Mouse (Mus musculus): Measurements from ENCODE around the gene Apoc2. TPM values are rescaled to one million over a fixed set of nuclear protein-coding genes. Genes with fewer than 3 reads are reported as not detected.

Gene Apoc2
- polyA plus RNA-seq (2015; fragmentation: Nextera tagmentation; extraction: Ambion mirVana): 8.7 and 10.7 TPM in 2 replicates

- Histone ChIP-seq H3K4me3 (ENCODE audit: low read depth, low read length) (no peak within 1 kb of the TSS), H3K4me2 (replicated peaks; ENCODE audit: low read depth) (no peak within 1 kb of the TSS), H3K27me3 (ENCODE audit: control insufficient read depth, insufficient read depth, low read length) (no peaks in the 10 kb centered on the region), H3K36me3 (ENCODE audit: control insufficient read depth, insufficient read depth, low read length) (no peaks in the 10 kb centered on the region), H3K9ac (ENCODE audit: low read length) (no peak within 1 kb of the TSS), H3K4me1 (replicated peaks; ENCODE audit: control insufficient read depth, insufficient read depth) (no peaks in the 10 kb centered on the region), H3K9me3 (ENCODE audit: control insufficient read depth, low read length) (no peaks in the 10 kb centered on the region; the same call in 1 of the 2 replicates), H3K27ac (replicated peaks) (no peak within 1 kb of the TSS)
- DNase-seq (ENCODE audit: low spot score) (peak; percentile 35), ATAC-seq (ENCODE audit: low FRiP score, low TSS enrichment) (peak; percentile 66)
- TF ChIP-seq EP300 (optimal IDR thresholded peaks at IDR 0.05) (no peak), CTCF (IDR thresholded peaks at IDR 0.05; ENCODE audit: low read depth) (no peak)
- WGBS: 56% methylated on average over 8 of the region's 8 CpGs
These were observed at the start of gene Apoc2 for GRCm38 (mm10) chr7:19677872-19678271. TSS of gene Apoc2 (minus strand) at chr7:19677941.

GRCm38 (mm10) chr7:19726541-19726940 lies 48.8 kb upstream of the Apoc2 start:
- Histone ChIP-seq H3K4me2 (replicated peaks; ENCODE audit: low read depth) (no peak overlapping the region), H3K27ac (replicated peaks) (no peak overlapping the region), H3K9ac (ENCODE audit: low read length) (no peak overlapping the region), H3K9me3 (ENCODE audit: control insufficient read depth, low read length) (0 out of 2 replicates have a peak, but pooled peaks cover 3% of the 10 kb centered on the region), H3K36me3 (ENCODE audit: control insufficient read depth, insufficient read depth, low read length) (peaks cover 39% of the 10 kb centered on the region), H3K4me1 (replicated peaks; ENCODE audit: control insufficient read depth, insufficient read depth) (no peaks in the 10 kb centered on the region), H3K27me3 (ENCODE audit: control insufficient read depth, insufficient read depth, low read length) (no peaks in the 10 kb centered on the region), H3K4me3 (ENCODE audit: low read depth, low read length) (no peak overlapping the region)
- 91% methylated on average over 4 of the region's 4 CpGs for WGBS
- DNase-seq (ENCODE audit: low spot score) (no peak), ATAC-seq (ENCODE audit: low FRiP score, low TSS enrichment) (no peak)
- no peak for TF ChIP-seq CTCF (IDR thresholded peaks at IDR 0.05; ENCODE audit: low read depth)
- no peak for TF ChIP-seq EP300 (optimal IDR thresholded peaks at IDR 0.05)

GRCm38 (mm10) chr7:19724167-19724566 lies 46.4 kb upstream of the Apoc2 start:
- no peaks in the 10 kb centered on the region for H3K4me1 ChIP-seq (replicated peaks; ENCODE audit: control insufficient read depth, insufficient read depth)
- peak; percentile 68 for ATAC-seq (ENCODE audit: low FRiP score, low TSS enrichment)
- H3K27ac ChIP-seq (replicated peaks): peak overlapping the region; percentile 40
- H3K27me3 ChIP-seq (ENCODE audit: control insufficient read depth, insufficient read depth, low read length): no peaks in the 10 kb centered on the region
- no peak for TF ChIP-seq CTCF (IDR thresholded peaks at IDR 0.05; ENCODE audit: low read depth)
- no peak for TF ChIP-seq EP300 (optimal IDR thresholded peaks at IDR 0.05)
- WGBS: 66% methylated on average over 12 of the region's 12 CpGs
- peak; percentile 86 for DNase-seq (ENCODE audit: low spot score)
- peaks cover 25% of the 10 kb centered on the region for H3K36me3 ChIP-seq (ENCODE audit: control insufficient read depth, insufficient read depth, low read length)
- no peak overlapping the region for H3K9ac ChIP-seq (ENCODE audit: low read length)
- H3K4me3 ChIP-seq (ENCODE audit: low read depth, low read length): no peak overlapping the region
- no peak overlapping the region for H3K4me2 ChIP-seq (replicated peaks; ENCODE audit: low read depth)
- H3K9me3 ChIP-seq (ENCODE audit: control insufficient read depth, low read length): peaks cover 6% of the 10 kb centered on the region; the same call in 1 of the 2 replicates

- Histone ChIP-seq H3K36me3 (ENCODE audit: control insufficient read depth, insufficient read depth, low read length) (peaks cover 21% of the 10 kb centered on the region), H3K9ac (ENCODE audit: low read length) (no peak overlapping the region), H3K9me3 (ENCODE audit: control insufficient read depth, low read length) (peaks cover 6% of the 10 kb centered on the region; the same call in 1 of the 2 replicates), H3K4me2 (replicated peaks; ENCODE audit: low read depth) (no peak overlapping the region), H3K27me3 (ENCODE audit: control insufficient read depth, insufficient read depth, low read length) (no peaks in the 10 kb centered on the region), H3K4me1 (replicated peaks; ENCODE audit: control insufficient read depth, insufficient read depth) (no peaks in the 10 kb centered on the region), H3K27ac (replicated peaks) (no peak overlapping the region), H3K4me3 (ENCODE audit: low read depth, low read length) (no peak overlapping the region)
- DNase-seq (ENCODE audit: low spot score) (no peak), ATAC-seq (ENCODE audit: low FRiP score, low TSS enrichment) (peak; percentile 18; the same call in 1 of the 2 replicates)
- 91% methylated on average over 6 of the region's 6 CpGs for WGBS
- TF ChIP-seq EP300 (optimal IDR thresholded peaks at IDR 0.05): no peak
- no peak for TF ChIP-seq CTCF (IDR thresholded peaks at IDR 0.05; ENCODE audit: low read depth)
These were observed 45.0 kb upstream of the Apoc2 start for GRCm38 (mm10) chr7:19722754-19723195.

- H3K27ac ChIP-seq (replicated peaks): no peak overlapping the region
These were observed 41.5 kb upstream of the Apoc2 start for GRCm38 (mm10) chr7:19719200-19719599.

GRCm38 (mm10) chr7:19718297-19718952 lies 40.7 kb upstream of the Apoc2 start:
- Histone ChIP-seq H3K27me3 (ENCODE audit: control insufficient read depth, insufficient read depth, low read length) (no peaks in the 10 kb centered on the region), H3K27ac (replicated peaks) (no peak overlapping the region), H3K4me1 (replicated peaks; ENCODE audit: control insufficient read depth, insufficient read depth) (no peaks in the 10 kb centered on the region; the same call in 1 of the 2 replicates), H3K9ac (ENCODE audit: low read length) (no peak overlapping the region), H3K4me3 (ENCODE audit: low read depth, low read length) (no peak overlapping the region), H3K9me3 (ENCODE audit: control insufficient read depth, low read length) (peaks cover 6% of the 10 kb centered on the region; the same call in 1 of the 2 replicates), H3K36me3 (ENCODE audit: control insufficient read depth, insufficient read depth, low read length) (peaks cover 6% of the 10 kb centered on the region), H3K4me2 (replicated peaks; ENCODE audit: low read depth) (no peak overlapping the region)
- 91% methylated on average over 5 of the region's 5 CpGs for WGBS
- DNase-seq (ENCODE audit: low spot score) (no peak), ATAC-seq (ENCODE audit: low FRiP score, low TSS enrichment) (no peak)
- no peak for TF ChIP-seq EP300 (optimal IDR thresholded peaks at IDR 0.05)
- TF ChIP-seq CTCF (IDR thresholded peaks at IDR 0.05; ENCODE audit: low read depth): no peak

More at GRCm38 (mm10) chr7:19719200-19719599, 41.5 kb upstream of the Apoc2 start:
- no peak for ATAC-seq (ENCODE audit: low FRiP score, low TSS enrichment)
- no peak for DNase-seq (ENCODE audit: low spot score)
- TF ChIP-seq CTCF (IDR thresholded peaks at IDR 0.05; ENCODE audit: low read depth) (no peak), EP300 (optimal IDR thresholded peaks at IDR 0.05) (no peak)
- Histone ChIP-seq H3K27me3 (ENCODE audit: control insufficient read depth, insufficient read depth, low read length) (no peaks in the 10 kb centered on the region), H3K36me3 (ENCODE audit: control insufficient read depth, insufficient read depth, low read length) (peaks cover 6% of the 10 kb centered on the region), H3K9ac (ENCODE audit: low read length) (no peak overlapping the region), H3K4me1 (replicated peaks; ENCODE audit: control insufficient read depth, insufficient read depth) (no peaks in the 10 kb centered on the region; the same call in 1 of the 2 replicates), H3K4me3 (ENCODE audit: low read depth, low read length) (no peak overlapping the region), H3K9me3 (ENCODE audit: control insufficient read depth, low read length) (peaks cover 6% of the 10 kb centered on the region; the same call in 1 of the 2 replicates), H3K4me2 (replicated peaks; ENCODE audit: low read depth) (no peak overlapping the region)
- WGBS: 92% methylated on average over 4 of the region's 4 CpGs

Data from stomach, postnatal 0 days (tissue).